In the genomic region with DNA sequence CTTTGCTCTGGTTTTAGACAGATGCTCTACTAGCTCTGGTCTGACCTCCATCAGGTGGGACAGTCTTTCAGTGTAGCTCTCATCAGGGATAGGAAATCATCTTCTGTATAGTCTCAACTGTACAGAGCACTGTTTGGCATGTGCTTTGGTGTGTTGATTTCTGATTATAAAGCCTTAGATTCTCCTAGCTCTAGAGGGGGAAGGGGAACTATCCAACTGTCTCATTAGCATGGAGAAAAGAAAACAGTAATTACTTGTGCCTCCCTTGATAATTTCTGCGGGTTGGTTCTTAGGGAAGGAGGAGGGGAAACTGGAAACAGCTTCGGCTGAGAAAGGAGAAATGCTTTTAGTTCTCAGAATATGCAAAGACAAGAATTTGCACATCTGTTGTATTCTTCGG, we compare ENCODE assay signal across 17 mouse cellular contexts. TPM values are rescaled to one million over a fixed set of nuclear protein-coding genes. Genes with fewer than 3 reads are reported as not detected.
DNase-seq lines count a peak whose midpoint lies in the region; ATAC-seq and TF ChIP-seq lines count a peak whose summit lies in the region.
"Had no signal": no experiment of that assay in that cellular context is flagged by ENCODE, and none has a peak within 500 bp of the region (broad histone marks: within the 10 kb centered on the region; RNA-seq: fewer than 3 reads in every experiment).

No protein-coding gene starts in this region.

- WGBS in forebrain, embryonic 11.5 days, result 68% methylated on average over 3 of the region's 3 CpGs
- WGBS in forebrain, embryonic 10.5 days, result 76% methylated on average over 3 of the region's 3 CpGs
- WGBS in hindbrain, postnatal 0 days, result 26% methylated on average over 3 of the region's 3 CpGs
- WGBS in kidney, embryonic 15.5 days, result 40% methylated on average over 3 of the region's 3 CpGs

- H3K36me3 ChIP-seq in forebrain, embryonic 11.5 days (ENCODE audit: control insufficient read depth, insufficient read depth, low read length), result no peaks in the 10 kb centered on the region
- peaks cover 17% of the 10 kb centered on the region for H3K36me3 ChIP-seq in forebrain, embryonic 10.5 days (replicated peaks)
- no peaks in the 10 kb centered on the region for H3K36me3 ChIP-seq in hindbrain, postnatal 0 days (ENCODE audit: insufficient read depth, low read length)
- H3K36me3 ChIP-seq in kidney, embryonic 15.5 days, result peaks cover 2% of the 10 kb centered on the region; the same call in 1 of the 2 replicates
- H3K36me3 ChIP-seq: intestine, embryonic 15.5 days had no signal

- H3K4me3 ChIP-seq in forebrain, embryonic 11.5 days (ENCODE audit: low read depth, low read length), result no peak overlapping the region
- no peak overlapping the region for H3K4me3 ChIP-seq in forebrain, embryonic 10.5 days
- H3K4me3 ChIP-seq in hindbrain, postnatal 0 days (ENCODE audit: low read length), result no peak overlapping the region
- H3K4me3 ChIP-seq in kidney, embryonic 15.5 days (replicated peaks), result no peak overlapping the region
- H3K4me3 ChIP-seq: embryonic facial prominence, embryonic 13.5 days; intestine, embryonic 15.5 days; limb, embryonic 13.5 days had no signal

- DNase-seq in forebrain, embryonic 11.5 days (ENCODE audit: low spot score), result no peak
- DNase-seq in forebrain, embryonic 10.5 days (ENCODE audit: extremely low spot score, low spot score), result no peak
- peak; percentile 8 for DNase-seq in retina, postnatal 1 day
- no peak for DNase-seq in retina, embryonic 14.5 days (ENCODE audit: low spot score)
- DNase-seq in hindbrain, postnatal 0 days (ENCODE audit: low spot score), result peak; percentile 36
- DNase-seq in thymus, postnatal 0 days (ENCODE audit: low spot score), result no peak
- DNase-seq: cerebellum, adult 11-12 months; heart, adult 11 months had no signal

- no peak overlapping the region for H3K27ac ChIP-seq in forebrain, embryonic 11.5 days (ENCODE audit: low read depth, low read length)
- H3K27ac ChIP-seq in forebrain, embryonic 10.5 days, result no peak overlapping the region
- H3K27ac ChIP-seq in hindbrain, postnatal 0 days, result no peak overlapping the region
- H3K27ac ChIP-seq in kidney, embryonic 15.5 days, result no peak overlapping the region
- H3K27ac ChIP-seq: embryonic facial prominence, embryonic 13.5 days; intestine, embryonic 15.5 days; limb, embryonic 13.5 days had no signal

- no peaks in the 10 kb centered on the region for H3K9me3 ChIP-seq in forebrain, embryonic 11.5 days (ENCODE audit: control insufficient read depth, low read length)
- H3K9me3 ChIP-seq in forebrain, embryonic 10.5 days, result no peaks in the 10 kb centered on the region
- H3K9me3 ChIP-seq in hindbrain, postnatal 0 days (ENCODE audit: low read length), result no peaks in the 10 kb centered on the region
- no peaks in the 10 kb centered on the region for H3K9me3 ChIP-seq in kidney, embryonic 15.5 days (replicated peaks)
- H3K9me3 ChIP-seq: embryonic facial prominence, embryonic 13.5 days; intestine, embryonic 15.5 days; limb, embryonic 13.5 days had no signal

- H3K9ac ChIP-seq in forebrain, embryonic 11.5 days (ENCODE audit: low read length), result 0 out of 2 replicates have a peak overlapping the region, but pooled peaks have one; percentile 9
- no peak overlapping the region for H3K9ac ChIP-seq in hindbrain, postnatal 0 days (replicated peaks; ENCODE audit: low read length)
- H3K9ac ChIP-seq in kidney, embryonic 15.5 days, result no peak overlapping the region
- H3K9ac ChIP-seq: embryonic facial prominence, embryonic 13.5 days; intestine, embryonic 15.5 days; limb, embryonic 13.5 days had no signal

- TF ChIP-seq CTCF in hindbrain, postnatal 0 days (IDR thresholded peaks at IDR 0.05; ENCODE audit: low read depth), result no peak

- H3K4me2 ChIP-seq in forebrain, embryonic 11.5 days (ENCODE audit: low read depth, low read length, severe bottlenecking), result no peak overlapping the region
- no peak overlapping the region for H3K4me2 ChIP-seq in hindbrain, postnatal 0 days (ENCODE audit: low read depth, low read length)
- no peak overlapping the region for H3K4me2 ChIP-seq in kidney, embryonic 15.5 days
- H3K4me2 ChIP-seq: embryonic facial prominence, embryonic 13.5 days; intestine, embryonic 15.5 days; limb, embryonic 13.5 days had no signal

- no peak for ATAC-seq in forebrain, embryonic 11.5 days (replicated peaks; ENCODE audit: low FRiP score)
- no peak; the same call in 1 of the 2 replicates for ATAC-seq in hindbrain, postnatal 0 days
- ATAC-seq in granulocyte monocyte progenitor cell, adult 5-6 weeks (replicated peaks; ENCODE audit: poor library complexity, severe bottlenecking), result no peak
- ATAC-seq in kidney, embryonic 15.5 days (replicated peaks; ENCODE audit: low FRiP score), result no peak
- ATAC-seq: activated CD4-positive, CD25-positive, alpha-beta regulatory T cell, adult 4 months; intestine, embryonic 15.5 days had no signal

- H3K27me3 ChIP-seq in forebrain, embryonic 11.5 days (ENCODE audit: control insufficient read depth, insufficient read depth, low read length), result no peaks in the 10 kb centered on the region
- H3K27me3 ChIP-seq in forebrain, embryonic 10.5 days (ENCODE audit: poor library complexity, severe bottlenecking), result no peaks in the 10 kb centered on the region
- H3K27me3 ChIP-seq in hindbrain, postnatal 0 days (ENCODE audit: insufficient read depth, low read length), result no peaks in the 10 kb centered on the region
- no peaks in the 10 kb centered on the region for H3K27me3 ChIP-seq in kidney, embryonic 15.5 days
- H3K27me3 ChIP-seq: CH12.LX; embryonic facial prominence, embryonic 13.5 days; intestine, embryonic 15.5 days; limb, embryonic 13.5 days had no signal

- 0 out of 2 replicates have a peak, but pooled peaks cover 5% of the 10 kb centered on the region for H3K4me1 ChIP-seq in forebrain, embryonic 11.5 days (replicated peaks; ENCODE audit: control insufficient read depth, insufficient read depth, low read length)
- H3K4me1 ChIP-seq in forebrain, embryonic 10.5 days, result peaks cover 19% of the 10 kb centered on the region
- H3K4me1 ChIP-seq in hindbrain, postnatal 0 days (ENCODE audit: insufficient read depth, low read length), result no peaks in the 10 kb centered on the region
- peaks cover 50% of the 10 kb centered on the region for H3K4me1 ChIP-seq in kidney, embryonic 15.5 days
- H3K4me1 ChIP-seq: intestine, embryonic 15.5 days had no signal

RNA-seq across cellular contexts. Expression of gene a, which starts 25.9 kb away (rescaled TPM):
- polyA plus RNA-seq in forebrain, embryonic 11.5 days (2014; fragmentation: Nextera tagmentation; extraction: Ambion mirVana), result 0.69 and 1.0 TPM in 2 replicates
- polyA plus RNA-seq in forebrain, embryonic 10.5 days (2016; fragmentation: Nextera tagmentation; extraction: Ambion mirVana), result 1.3 and 2.0 TPM in 2 replicates
- total RNA-seq in hindbrain, postnatal 0 days (2014; rRNA removed), result 1.3 TPM in 1 of 2 replicates, not detected in the other
- polyA plus RNA-seq in hindbrain, postnatal 0 days (2015; fragmentation: Nextera tagmentation; extraction: Ambion mirVana), result 0.85 and 1.6 TPM in 2 replicates
- total RNA-seq in granulocyte monocyte progenitor cell, adult 5-6 weeks (2014; fragmentation: Nextera tagmentation), result not detected in 2 replicates
- total RNA-seq in granulocyte monocyte progenitor cell, adult 5-6 weeks (2017), result not detected in 2 replicates
- 37.2 and 44.6 TPM in 2 replicates for polyA plus RNA-seq in thymus, postnatal 0 days (2015; fragmentation: Nextera tagmentation; extraction: Ambion mirVana)
- polyA plus RNA-seq in kidney, embryonic 15.5 days (2015; fragmentation: Nextera tagmentation; extraction: Ambion mirVana), result 0.66 and 0.91 TPM in 2 replicates
- polyA plus RNA-seq: activated CD4-positive, CD25-positive, alpha-beta regulatory T cell, adult 4 months; heart, postnatal 0 days; liver, embryonic 16.5 days had no signal

RNA-seq across cellular contexts. Expression of gene Raly, which starts 26.2 kb away (rescaled TPM):
- 92.4 and 102 TPM in 2 replicates for polyA plus RNA-seq in forebrain, embryonic 11.5 days (2014; fragmentation: Nextera tagmentation; extraction: Ambion mirVana)
- 45.6 and 56.1 TPM in 2 replicates for polyA plus RNA-seq in forebrain, embryonic 10.5 days (2016; fragmentation: Nextera tagmentation; extraction: Ambion mirVana)
- total RNA-seq in hindbrain, postnatal 0 days (2014; rRNA removed), result 180 and 199 TPM in 2 replicates
- polyA plus RNA-seq in hindbrain, postnatal 0 days (2015; fragmentation: Nextera tagmentation; extraction: Ambion mirVana), result 22.4 and 25.5 TPM in 2 replicates
- total RNA-seq in granulocyte monocyte progenitor cell, adult 5-6 weeks (2014; fragmentation: Nextera tagmentation), result 152 and 190 TPM in 2 replicates
- total RNA-seq in granulocyte monocyte progenitor cell, adult 5-6 weeks (2017), result 191 and 211 TPM in 2 replicates
- polyA plus RNA-seq in thymus, postnatal 0 days (2015; fragmentation: Nextera tagmentation; extraction: Ambion mirVana), result 41.4 and 42.9 TPM in 2 replicates
- polyA plus RNA-seq in kidney, embryonic 15.5 days (2015; fragmentation: Nextera tagmentation; extraction: Ambion mirVana), result 47.3 and 54.3 TPM in 2 replicates

RNA-seq across cellular contexts. Expression of gene Gm14214, which starts 47.3 kb away (rescaled TPM):
- polyA plus RNA-seq in forebrain, embryonic 11.5 days (2014; fragmentation: Nextera tagmentation; extraction: Ambion mirVana), result not detected in 2 replicates
- not detected in 2 replicates for polyA plus RNA-seq in forebrain, embryonic 10.5 days (2016; fragmentation: Nextera tagmentation; extraction: Ambion mirVana)
- not detected in 2 replicates for total RNA-seq in hindbrain, postnatal 0 days (2014; rRNA removed)
- not detected in 2 replicates for polyA plus RNA-seq in hindbrain, postnatal 0 days (2015; fragmentation: Nextera tagmentation; extraction: Ambion mirVana)
- not detected in 2 replicates for total RNA-seq in granulocyte monocyte progenitor cell, adult 5-6 weeks (2014; fragmentation: Nextera tagmentation)
- total RNA-seq in granulocyte monocyte progenitor cell, adult 5-6 weeks (2017), result not detected in 2 replicates
- polyA plus RNA-seq in thymus, postnatal 0 days (2015; fragmentation: Nextera tagmentation; extraction: Ambion mirVana), result not detected in 2 replicates
- polyA plus RNA-seq in kidney, embryonic 15.5 days (2015; fragmentation: Nextera tagmentation; extraction: Ambion mirVana), result not detected in 2 replicates
- total RNA-seq: CH12.LX had no signal
- polyA plus RNA-seq: embryonic facial prominence, embryonic 13.5 days; heart, postnatal 0 days; intestine, embryonic 15.5 days; limb, embryonic 13.5 days; liver, embryonic 16.5 days had no signal

Comparison
In these comparisons a context has a peak if more than half of its experiments do, and no peak if none do; other contexts are left out.
1. DNase-seq: peak in retina, postnatal 1 day (single experiment) and hindbrain, postnatal 0 days (single experiment); none in forebrain, embryonic 11.5 days (single experiment), forebrain, embryonic 10.5 days (single experiment), retina, embryonic 14.5 days (single experiment) and thymus, postnatal 0 days (single experiment).
2. RNA of gene a, which starts 25.9 kb away (polyA plus RNA-seq): 37.2 to 44.6 TPM in thymus, postnatal 0 days; 1.3 to 2.0 TPM in forebrain, embryonic 10.5 days, 0.66 to 0.91 TPM in kidney, embryonic 15.5 days, 0.85 to 1.6 TPM in hindbrain, postnatal 0 days and 0.69 to 1.0 TPM in forebrain, embryonic 11.5 days; every median in the first group is over 10 times any median in the second.